Mouse (Mus musculus): ENCODE measurements around the gene Cit.
A peak's percentile ranks its signal among the peaks of the same experiment; 100 is the strongest.

DNA sequence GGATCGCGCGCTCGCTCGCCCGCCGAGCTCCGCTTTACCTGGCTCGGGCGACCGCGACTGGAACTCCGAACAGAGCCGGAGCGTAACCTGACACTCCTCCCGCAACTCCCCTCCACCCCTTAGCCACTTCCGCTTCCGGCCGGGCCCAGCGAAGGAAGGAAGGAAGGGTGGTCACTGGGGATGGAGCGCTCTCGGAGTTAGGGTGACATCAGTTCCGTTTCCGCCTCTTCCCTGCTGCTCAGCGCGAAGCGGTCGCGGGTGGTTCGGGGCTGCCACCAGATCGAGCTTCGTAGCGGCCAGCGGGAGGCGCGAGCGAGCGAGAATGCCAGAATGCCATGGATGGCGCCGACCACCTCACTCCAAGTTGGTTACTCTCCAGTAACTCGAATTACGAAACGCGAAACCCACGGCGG is 179.3 kb downstream of the Cit start, which contains the start of gene Prkab1:
- peak; percentile 78; the same call in 1 of the 2 replicates for TF ChIP-seq POLR2A (IDR thresholded peaks at IDR 0.05; ENCODE audit: control insufficient read depth, extremely low read depth, insufficient read depth, low read length, poor library complexity)
- peak; percentile 82; the same call in 1 of the 2 replicates for TF ChIP-seq CTCF (IDR thresholded peaks at IDR 0.05; ENCODE audit: borderline replicate concordance, control insufficient read depth, extremely low read depth, insufficient read depth, low read length, poor library complexity)
